Mouse (Mus musculus): Measurements from ENCODE around the gene Slit1.

DNA sequence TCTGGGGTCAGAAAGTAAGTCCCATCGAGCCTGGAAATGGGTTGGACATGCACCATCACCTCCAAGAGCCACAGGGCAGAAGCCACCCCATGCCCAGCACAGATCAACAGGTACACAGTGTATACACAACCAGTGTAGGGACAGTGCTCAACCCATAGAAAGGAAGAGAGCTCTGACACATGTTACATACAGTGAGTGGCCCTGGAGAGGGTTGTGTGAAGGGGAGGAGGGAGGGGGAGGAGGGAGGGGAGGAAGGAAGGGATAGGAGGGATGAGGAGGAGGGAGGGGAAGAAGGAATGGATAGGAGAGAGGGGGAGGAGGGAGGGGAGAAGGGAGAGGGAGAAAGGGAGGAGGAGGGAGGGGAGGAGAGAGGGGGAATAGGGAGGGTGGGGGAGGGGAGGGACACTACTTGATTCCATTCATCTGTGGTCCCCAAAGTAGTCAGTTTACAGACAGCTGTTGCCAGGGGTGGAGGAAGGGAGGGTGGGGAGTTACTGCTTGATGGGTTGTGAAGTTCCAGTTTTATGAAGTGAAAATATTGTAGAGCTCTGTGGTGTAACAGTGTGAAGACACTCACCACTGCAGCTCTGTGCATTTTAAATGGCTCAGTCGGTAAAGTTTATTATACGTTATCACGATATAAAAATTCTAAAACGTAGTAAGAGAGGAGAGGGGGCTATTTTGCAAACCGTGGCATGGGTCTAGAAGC lies 45.5 kb downstream of the Slit1 start:
- TF ChIP-seq CTCF (IDR thresholded peaks at IDR 0.05; ENCODE audit: insufficient read depth, low read depth, low read length) (no peak), POLR2A (IDR thresholded peaks at IDR 0.05; ENCODE audit: insufficient read depth, low read depth, low read length) (no peak)
